Mouse (Mus musculus) CD4-positive helper T cell, adult 2 months (primary cell): ENCODE measurements at regions not wholly inside any gene's neighbourhood (a gene's known extent, or its start where the extent isn't known, plus 50 kb on each side); places are given as distances from the start of the nearest gene placed in this dataset.

Experiments used
- DNase-seq: peaks from one replicate; pipeline ENCODE4 v3.0.0-alpha.2; 2012; ENCODE audit warnings: low read depth, missing footprints, low spot score

DNA sequence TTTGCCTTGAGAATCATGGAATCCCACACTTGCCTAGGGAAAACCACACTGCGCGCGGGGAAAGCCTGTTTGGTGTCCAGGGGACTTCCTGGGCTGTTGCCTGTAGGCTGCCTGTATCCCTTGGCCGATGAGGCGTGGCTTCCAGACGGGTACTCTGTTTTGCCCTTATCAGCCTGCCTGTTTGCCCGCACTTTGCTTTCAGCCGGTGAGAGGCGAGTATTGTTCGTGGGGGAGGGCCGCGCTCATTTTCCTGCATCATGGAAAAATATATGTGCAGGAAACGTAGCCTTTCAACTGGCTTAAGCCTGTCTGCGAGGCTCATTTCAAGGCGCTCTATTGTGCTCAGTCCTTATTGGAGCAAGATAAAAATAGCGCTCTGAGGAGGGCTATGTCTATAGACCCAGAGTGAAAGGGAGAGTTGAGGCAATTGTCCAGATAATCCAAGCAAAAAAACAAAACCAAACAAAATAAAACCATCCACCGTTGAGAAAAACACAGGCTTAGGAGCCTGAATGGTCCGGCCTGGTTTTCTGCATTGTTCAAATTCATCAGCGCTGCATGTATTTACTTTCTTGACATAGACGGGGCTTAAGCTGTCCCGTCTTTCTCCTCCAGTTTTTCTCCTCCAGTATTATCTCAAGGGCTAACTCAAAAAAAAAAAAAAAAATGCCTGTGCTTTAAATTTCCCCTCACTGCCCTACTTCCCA is 67.9 kb downstream of the Klf5 start:
- DNase-seq = no peak

DNA sequence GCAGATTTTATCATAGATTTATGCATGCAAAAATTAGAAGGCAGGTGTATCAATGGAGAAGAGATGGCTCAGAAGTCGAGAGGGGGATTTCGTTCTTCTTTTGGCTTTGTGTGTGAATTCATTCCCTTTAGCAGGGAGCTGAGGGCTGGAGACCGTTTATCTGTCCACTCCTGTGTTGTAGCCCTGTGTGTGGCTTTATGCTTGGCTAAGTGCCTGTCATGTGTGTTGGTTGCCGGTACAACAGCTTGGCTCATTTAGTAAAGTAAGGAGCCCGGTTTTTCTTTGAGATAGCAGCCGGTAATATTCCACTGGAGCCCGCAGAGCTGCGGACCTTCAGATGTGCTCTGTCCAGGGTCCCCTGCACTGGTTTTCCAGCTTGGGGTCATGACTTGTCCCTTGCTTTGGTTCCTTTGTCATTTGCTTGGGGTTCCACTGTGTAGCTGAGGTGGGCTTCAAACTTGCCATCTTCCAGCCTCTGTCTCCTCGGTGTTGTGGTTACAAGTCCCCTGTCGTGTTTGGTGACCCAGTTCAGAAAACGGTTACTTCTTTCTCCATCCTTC is 68.6 kb downstream of the Klf5 start:
- DNase-seq = no peak

- no peak for DNase-seq
These were observed 70.9 kb downstream of the Klf5 start for GRCm38 (mm10) chr14:99369366-99369765.

- DNase-seq = no peak
These were observed 75.2 kb downstream of the Klf5 start for GRCm38 (mm10) chr14:99373682-99374081.

DNA sequence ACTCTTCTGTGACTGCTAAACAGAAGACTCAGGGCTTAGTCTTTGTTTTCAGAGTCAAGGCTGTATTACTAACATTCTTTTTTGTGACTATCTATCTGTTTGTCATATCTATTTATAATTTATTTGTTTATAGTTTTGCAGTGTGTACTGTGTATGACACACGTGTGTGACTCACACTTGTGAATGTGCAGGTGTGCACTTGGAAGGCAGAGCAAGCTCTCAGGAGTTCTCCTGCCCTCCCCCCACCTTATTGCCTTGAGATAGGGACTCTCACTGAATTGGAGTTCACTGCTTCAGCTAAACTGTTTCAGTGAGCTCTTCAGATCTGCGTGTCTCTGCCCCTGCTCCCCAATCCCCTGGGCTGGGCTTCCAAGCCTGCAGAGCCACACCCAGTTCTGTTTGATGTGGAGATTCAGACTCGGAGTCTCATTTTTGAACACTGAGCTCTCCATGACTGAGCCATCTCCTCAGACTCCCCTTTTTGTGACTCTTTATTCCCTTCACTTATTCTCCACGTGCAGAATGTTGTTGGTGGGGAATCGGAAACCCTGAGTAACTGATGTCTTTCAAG is 76.6 kb downstream of the Klf5 start:
- DNase-seq = no peak

- no peak for DNase-seq
These were observed 78.4 kb downstream of the Klf5 start for GRCm38 (mm10) chr14:99376652-99377502.

GRCm38 (mm10) chr14:99381262-99382017 is 82.9 kb downstream of the Klf5 start:
- DNase-seq = no peak

DNA sequence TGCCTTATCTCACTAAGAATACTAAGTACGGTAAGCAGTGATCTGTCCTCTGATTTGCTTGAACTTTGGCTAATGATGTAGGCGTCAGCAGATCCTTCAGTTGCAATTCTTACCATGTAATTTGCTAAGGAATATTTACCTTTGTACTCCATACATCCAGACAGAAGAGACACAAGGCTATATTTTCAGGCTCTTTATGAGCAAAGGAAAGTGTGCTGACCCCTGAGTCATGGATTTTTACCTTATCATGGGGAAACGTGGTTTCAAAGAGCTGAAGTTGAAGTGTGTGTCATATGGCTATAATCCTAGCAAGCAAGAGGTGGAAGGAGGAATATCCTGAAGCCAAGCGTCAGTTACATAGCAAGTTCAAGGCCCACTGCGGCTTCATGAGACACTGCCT is 83.6 kb downstream of the Klf5 start:
- DNase-seq = no peak

DNA sequence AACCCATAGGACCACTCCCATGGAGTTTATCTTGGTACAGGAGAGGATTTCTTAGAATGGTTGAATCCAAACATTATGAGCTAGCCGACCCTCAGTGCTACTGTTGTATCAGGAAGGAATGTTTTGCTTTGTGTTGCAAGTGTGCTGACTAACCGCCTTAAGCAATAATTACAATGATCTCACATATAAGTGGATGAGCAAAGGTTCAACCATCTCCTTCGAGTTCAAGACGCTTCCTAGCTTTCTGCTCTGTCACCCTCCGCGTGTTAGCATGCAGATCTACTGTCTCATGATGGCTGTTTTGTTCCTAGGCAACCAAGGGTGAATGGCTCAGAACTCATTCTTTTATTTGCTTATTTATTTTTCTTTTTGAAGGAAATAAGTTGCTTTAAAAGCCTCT is 84.7 kb downstream of the Klf5 start:
- no peak for DNase-seq

GRCm38 (mm10) chr14:99387581-99387980 is 89.1 kb downstream of the Klf5 start:
- no peak for DNase-seq

- DNase-seq = no peak
These were observed 90.8 kb downstream of the Klf5 start for GRCm38 (mm10) chr14:99389306-99389705.

DNA sequence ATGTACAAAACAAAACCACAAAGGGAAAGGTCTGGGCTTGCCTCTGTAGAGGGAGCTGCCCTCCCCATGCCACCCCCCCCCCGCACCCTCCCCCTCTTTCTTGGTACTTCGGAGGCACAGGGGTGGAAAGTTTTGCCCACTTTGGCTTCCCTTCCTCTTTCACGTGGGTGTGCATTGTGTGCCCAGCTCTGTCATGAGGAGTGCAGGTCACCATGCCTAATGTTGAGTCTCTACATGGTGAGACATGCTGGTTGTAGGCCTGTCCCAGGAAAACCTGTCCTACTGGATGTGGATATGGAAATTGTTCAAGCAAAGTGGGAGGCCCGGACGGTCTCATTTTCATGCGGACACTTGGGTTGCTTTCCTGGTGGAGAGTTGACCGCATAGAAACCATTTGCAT is 93.2 kb downstream of the Klf5 start:
- no peak for DNase-seq

DNA sequence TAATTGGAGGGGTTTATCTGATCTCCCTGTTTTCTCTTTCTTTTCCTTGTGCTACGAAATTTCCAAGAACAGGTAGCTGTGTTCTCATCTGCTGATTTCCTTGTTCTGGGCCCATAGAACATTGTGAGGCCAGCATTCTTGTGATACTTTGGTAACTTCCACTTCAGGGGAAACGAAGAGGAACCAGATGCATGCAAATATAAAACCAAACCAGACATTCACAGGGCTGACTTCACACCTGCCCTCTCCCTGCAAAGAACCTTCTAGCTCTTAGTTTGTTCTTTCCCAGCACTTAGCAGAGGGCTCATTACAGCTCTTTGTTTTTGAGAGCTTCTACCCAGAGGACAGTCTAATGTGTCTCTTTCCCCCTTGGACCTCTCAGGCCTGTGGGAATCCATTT is 94.3 kb downstream of the Klf5 start:
- no peak for DNase-seq

DNA sequence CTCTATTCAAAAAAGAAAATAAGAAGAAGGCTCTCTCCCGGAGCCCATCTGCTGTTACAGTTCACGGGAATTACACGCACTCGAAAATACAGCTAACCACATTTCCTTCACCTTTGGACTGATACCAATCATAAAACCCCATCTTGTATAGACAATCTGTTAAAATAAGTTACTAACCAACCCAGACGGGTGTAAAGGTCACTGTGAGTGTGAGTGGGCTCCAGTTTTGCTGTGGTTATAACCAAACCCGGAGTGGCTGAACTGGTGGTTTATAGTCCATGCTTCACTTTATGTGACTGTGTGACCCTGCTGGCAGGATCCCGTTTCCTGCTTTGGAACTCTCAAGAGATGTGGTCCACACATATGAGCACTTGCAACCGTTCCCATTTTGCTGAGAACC is 95.1 kb downstream of the Klf5 start:
- no peak for DNase-seq

DNA sequence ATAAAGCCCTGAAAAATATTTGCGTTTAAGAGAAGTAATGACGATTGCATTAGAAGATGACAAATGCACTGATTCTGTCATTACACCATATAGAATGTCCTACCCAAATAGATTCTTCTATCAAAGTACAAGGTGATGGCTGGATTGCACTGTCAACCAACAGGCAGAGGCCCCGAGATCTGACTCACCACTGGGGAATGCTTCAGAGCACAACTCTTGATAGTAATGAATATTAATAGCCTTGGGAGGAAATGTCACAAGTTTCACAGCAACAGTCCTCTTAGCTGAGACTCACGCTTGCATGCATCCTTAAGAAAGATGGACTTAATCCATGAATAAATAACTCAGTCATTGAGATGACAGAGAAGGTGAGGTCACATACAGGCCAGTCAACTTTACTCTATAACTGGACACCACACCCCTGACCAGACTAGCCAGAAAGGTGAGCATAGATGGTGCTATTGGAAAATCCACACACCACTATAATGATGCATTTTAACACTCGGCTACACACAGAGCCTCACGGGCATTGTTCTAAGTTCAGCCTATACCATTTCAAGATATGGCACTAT is 104.8 kb downstream of the Klf5 start:
- DNase-seq = no peak

- no peak for DNase-seq
These were observed 106.7 kb downstream of the Klf5 start for GRCm38 (mm10) chr14:99405228-99405627.

DNA sequence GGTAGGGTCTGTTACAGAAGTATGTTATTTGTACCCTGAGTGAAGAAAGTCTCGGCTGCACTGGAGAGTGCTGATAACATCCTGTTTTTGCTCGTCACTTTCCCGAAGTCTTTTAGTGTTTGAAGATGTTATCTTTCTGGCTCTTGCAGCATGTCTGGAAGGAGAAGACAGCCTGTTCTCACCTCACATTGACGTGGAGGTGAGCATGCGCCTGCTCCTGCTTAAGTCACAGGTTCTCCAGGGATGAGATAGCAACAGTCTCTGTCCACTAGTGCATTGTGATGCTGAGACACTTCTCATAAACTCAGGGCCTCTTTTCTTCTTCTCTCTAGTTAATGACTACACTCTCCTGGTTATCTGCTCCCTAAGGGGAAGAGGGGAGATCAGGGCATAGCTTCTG is 113.3 kb downstream of the Klf5 start:
- no peak for DNase-seq

- no peak for DNase-seq
These were observed 117.7 kb downstream of the Klf5 start for GRCm38 (mm10) chr14:99416169-99416568.

- peak; percentile 36 for DNase-seq
These were observed 120.5 kb downstream of the Klf5 start for GRCm38 (mm10) chr14:99418970-99419369.

DNA sequence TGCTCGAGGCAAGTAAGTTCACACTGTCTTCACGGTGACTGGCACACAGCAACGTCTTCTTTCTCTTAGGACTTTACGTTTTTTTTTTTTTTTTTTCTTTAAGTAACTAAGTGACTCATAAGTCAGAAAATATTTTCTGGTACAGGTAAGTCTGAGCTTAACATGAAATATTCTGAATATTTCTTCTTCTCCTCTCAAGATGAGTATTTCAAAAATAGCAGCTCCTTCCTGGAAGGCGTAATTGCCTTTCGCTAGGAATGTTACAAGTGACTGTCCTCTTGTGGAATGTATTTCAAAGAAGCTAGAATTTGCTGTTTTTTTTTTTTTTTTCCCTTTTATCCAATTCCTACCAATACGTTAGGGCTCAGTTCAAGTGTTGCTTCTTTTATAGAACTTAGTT is 124.8 kb downstream of the Klf5 start:
- DNase-seq = no peak

- no peak for DNase-seq
These were observed 128.6 kb downstream of the Klf5 start for GRCm38 (mm10) chr14:99427049-99427448.
